Mouse (Mus musculus): ENCODE data around the gene Zfp90. TPM values are rescaled to one million over a fixed set of nuclear protein-coding genes. Genes with fewer than 3 reads are reported as not detected.

Zfp90 gene
- polyA plus RNA-seq, 1 experiment from 2014 or later, result 19.5 TPM

DNA sequence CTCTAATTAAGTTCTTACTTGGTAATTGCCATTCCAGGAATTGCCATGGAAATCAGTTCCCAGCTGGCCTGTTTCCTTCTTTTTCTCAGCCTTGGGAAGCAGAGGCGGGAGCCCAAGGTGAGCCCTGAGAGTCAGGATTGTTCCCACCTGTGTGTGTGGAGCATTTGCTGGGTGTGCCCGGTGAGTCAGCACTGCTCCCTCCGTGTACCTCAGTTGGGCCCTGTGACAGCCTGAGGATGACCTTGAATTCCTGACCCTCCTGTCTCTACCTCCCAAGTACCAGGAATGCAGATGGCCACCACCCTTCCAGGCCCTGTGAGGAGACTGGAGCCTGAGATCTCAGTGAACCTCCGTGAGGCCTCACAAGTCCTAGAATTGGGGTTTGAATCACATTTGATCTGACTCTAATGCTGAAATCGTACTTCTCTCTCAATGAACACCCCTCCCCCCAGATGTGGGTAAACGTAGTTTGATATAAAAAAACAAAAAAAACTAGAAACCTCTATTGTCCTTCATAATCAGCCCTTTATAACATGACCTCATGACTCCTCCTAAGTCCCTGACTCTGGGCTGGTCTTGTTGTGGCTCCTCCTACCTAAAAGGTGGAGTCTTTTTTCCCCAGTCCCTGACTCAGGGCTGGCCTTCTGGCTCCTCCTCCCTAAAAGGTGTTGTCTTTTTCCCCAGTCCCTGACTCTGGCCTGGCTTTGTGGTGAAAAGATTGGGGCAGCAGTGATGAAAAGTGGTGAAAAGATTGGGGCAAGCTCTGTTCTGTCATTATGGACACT lies 36.4 kb downstream of the Zfp90 start:
- no peak overlapping the region for H3K9ac ChIP-seq (ENCODE audit: low read depth, low read length)
- 79% methylated on average over 6 of the region's 6 CpGs for WGBS
- no peaks in the 10 kb centered on the region for H3K27me3 ChIP-seq (ENCODE audit: control insufficient read depth, insufficient read depth, low read length)
- no peak overlapping the region for H3K4me2 ChIP-seq (replicated peaks; ENCODE audit: low read depth, low read length)
- no peaks in the 10 kb centered on the region for H3K4me1 ChIP-seq (ENCODE audit: control insufficient read depth, insufficient read depth, low read length)
- no peaks in the 10 kb centered on the region for H3K9me3 ChIP-seq (ENCODE audit: control insufficient read depth, low read length)
- no peak for ATAC-seq (ENCODE audit: low FRiP score, low TSS enrichment)
- no peak overlapping the region for H3K4me3 ChIP-seq (ENCODE audit: low read length)
- H3K27ac ChIP-seq (ENCODE audit: low read depth, low read length), result no peak overlapping the region
- no peaks in the 10 kb centered on the region for H3K36me3 ChIP-seq (ENCODE audit: control insufficient read depth, insufficient read depth, low read length)

DNA sequence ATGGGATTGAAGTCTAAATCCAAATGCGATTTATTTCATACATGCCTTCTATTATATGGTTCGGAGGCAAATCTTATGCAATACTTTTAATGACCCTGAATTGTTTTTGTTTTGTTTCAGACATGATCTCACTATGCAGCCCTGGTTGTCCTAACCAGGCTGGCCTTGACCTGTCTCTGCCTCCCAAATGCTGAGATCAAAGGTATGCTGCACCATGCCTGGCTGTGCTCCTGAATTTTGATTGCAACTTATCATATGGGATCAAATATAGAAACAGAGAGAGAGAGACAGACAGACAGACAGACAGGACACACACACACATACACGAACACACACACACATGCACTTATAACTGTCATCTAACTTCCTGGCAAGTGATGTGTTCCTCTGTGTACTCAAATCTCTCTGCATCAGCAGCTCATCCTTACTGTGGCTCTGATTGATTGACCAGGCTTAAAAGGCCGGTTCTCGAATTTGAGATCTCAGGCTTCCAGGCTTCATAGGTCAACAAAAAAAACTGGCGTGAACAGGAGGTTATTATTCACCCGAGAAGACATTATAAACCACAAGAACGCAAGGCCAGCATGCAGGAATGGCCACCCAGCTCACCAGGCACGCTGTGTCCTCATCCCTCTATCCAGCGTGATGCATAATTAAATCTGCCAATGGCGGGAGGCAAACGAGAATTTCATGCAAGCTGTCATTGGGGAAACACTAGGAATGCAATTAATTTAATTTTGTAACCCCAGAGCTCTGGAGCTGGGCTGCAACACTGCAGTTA lies 37.8 kb downstream of the Zfp90 start:
- Histone ChIP-seq H3K27ac (ENCODE audit: low read depth, low read length) (no peak overlapping the region), H3K4me1 (ENCODE audit: control insufficient read depth, insufficient read depth, low read length) (no peaks in the 10 kb centered on the region), H3K4me3 (ENCODE audit: low read length) (no peak overlapping the region), H3K9me3 (ENCODE audit: control insufficient read depth, low read length) (no peaks in the 10 kb centered on the region), H3K27me3 (ENCODE audit: control insufficient read depth, insufficient read depth, low read length) (no peaks in the 10 kb centered on the region), H3K36me3 (ENCODE audit: control insufficient read depth, insufficient read depth, low read length) (no peaks in the 10 kb centered on the region), H3K9ac (ENCODE audit: low read depth, low read length) (no peak overlapping the region), H3K4me2 (replicated peaks; ENCODE audit: low read depth, low read length) (no peak overlapping the region)
- no peak for ATAC-seq (ENCODE audit: low FRiP score, low TSS enrichment)
- 50% methylated on average over 12 of the region's 12 CpGs for WGBS

DNA sequence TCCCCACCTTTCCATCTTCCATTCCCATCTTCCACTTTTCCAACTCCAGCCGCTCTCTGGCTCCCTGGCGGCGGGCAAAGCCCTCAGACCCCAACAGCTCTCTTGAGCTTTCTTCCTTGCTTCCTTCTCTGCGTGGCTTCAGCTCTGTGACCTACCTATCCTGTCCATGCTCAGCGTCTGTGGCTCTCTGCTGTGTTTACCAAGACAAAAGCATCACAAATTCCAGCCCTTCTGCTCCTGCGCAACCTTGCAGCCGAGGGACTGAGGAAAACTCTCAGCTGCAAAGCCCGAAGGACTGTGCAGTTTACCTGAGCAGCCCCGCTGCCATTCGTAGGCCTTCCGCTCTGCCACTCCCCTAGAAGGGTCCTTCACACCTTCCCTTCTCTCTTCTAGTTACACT lies 38.9 kb downstream of the Zfp90 start:
- Histone ChIP-seq H3K27me3 (ENCODE audit: control insufficient read depth, insufficient read depth, low read length) (no peaks in the 10 kb centered on the region), H3K27ac (ENCODE audit: low read depth, low read length) (no peak overlapping the region), H3K4me2 (replicated peaks; ENCODE audit: low read depth, low read length) (no peak overlapping the region), H3K4me1 (ENCODE audit: control insufficient read depth, insufficient read depth, low read length) (no peaks in the 10 kb centered on the region), H3K36me3 (ENCODE audit: control insufficient read depth, insufficient read depth, low read length) (no peaks in the 10 kb centered on the region), H3K4me3 (ENCODE audit: low read length) (no peak overlapping the region), H3K9me3 (ENCODE audit: control insufficient read depth, low read length) (no peaks in the 10 kb centered on the region), H3K9ac (ENCODE audit: low read depth, low read length) (no peak overlapping the region)
- WGBS, result 80% methylated on average over 11 of the region's 11 CpGs
- no peak for ATAC-seq (ENCODE audit: low FRiP score, low TSS enrichment)

DNA sequence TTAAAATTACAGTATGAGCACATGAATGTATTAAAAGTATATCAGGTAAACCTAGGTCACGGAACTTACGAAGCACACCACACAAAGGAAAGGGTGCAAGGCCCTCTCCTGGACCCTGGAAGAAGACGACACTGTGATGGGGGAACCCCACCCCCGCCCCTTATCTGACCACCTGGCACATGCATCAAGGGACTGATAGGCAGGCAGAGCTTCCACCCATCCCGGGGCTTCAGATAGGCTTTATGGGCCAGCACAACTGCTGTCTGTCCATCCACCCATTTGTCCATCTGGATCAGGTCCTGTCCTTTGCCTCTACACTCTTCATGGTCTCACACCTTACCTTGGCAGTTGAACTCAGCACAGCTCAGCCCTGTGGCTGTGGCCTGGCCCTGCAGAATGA lies 47.0 kb downstream of the Zfp90 start:
- Histone ChIP-seq H3K9me3 (ENCODE audit: control insufficient read depth, low read length) (no peaks in the 10 kb centered on the region), H3K27ac (ENCODE audit: low read depth, low read length) (no peak overlapping the region), H3K4me2 (replicated peaks; ENCODE audit: low read depth, low read length) (no peak overlapping the region), H3K36me3 (ENCODE audit: control insufficient read depth, insufficient read depth, low read length) (no peaks in the 10 kb centered on the region), H3K4me1 (ENCODE audit: control insufficient read depth, insufficient read depth, low read length) (0 out of 2 replicates have a peak, but pooled peaks cover 4% of the 10 kb centered on the region), H3K27me3 (ENCODE audit: control insufficient read depth, insufficient read depth, low read length) (no peaks in the 10 kb centered on the region), H3K9ac (ENCODE audit: low read depth, low read length) (no peak overlapping the region), H3K4me3 (ENCODE audit: low read length) (no peak overlapping the region)
- 72% methylated on average over 5 of the region's 5 CpGs for WGBS
- ATAC-seq (ENCODE audit: low FRiP score, low TSS enrichment), result no peak

DNA sequence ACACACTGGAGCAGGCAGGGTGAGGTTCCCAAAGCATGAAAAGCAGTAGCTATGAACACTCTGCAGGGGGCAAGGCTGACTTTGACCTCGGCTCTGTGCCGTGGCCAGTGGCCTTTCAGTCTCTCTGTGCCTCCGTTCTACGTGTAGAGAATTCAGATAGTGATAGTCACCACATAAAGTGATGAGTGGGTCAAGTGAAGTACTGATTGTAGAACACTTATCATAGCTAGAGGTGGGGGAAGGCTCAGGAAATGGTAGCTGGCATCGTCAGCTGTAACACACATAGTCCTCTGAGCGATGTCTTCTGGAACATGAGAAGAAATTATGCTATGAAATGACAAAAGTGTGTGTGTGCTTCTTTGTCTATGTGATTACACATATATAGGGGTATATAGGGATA lies 48.7 kb downstream of the Zfp90 start:
- H3K4me2 ChIP-seq (replicated peaks; ENCODE audit: low read depth, low read length), result no peak overlapping the region
- H3K4me3 ChIP-seq (ENCODE audit: low read length), result no peak overlapping the region
- no peaks in the 10 kb centered on the region for H3K27me3 ChIP-seq (ENCODE audit: control insufficient read depth, insufficient read depth, low read length)
- H3K9ac ChIP-seq (ENCODE audit: low read depth, low read length), result no peak overlapping the region
- ATAC-seq (ENCODE audit: low FRiP score, low TSS enrichment), result no peak
- no peaks in the 10 kb centered on the region for H3K9me3 ChIP-seq (ENCODE audit: control insufficient read depth, low read length)
- no peaks in the 10 kb centered on the region for H3K36me3 ChIP-seq (ENCODE audit: control insufficient read depth, insufficient read depth, low read length)
- no peak overlapping the region for H3K27ac ChIP-seq (ENCODE audit: low read depth, low read length)
- WGBS, result 90% methylated on average over 6 of the region's 6 CpGs
- 0 out of 2 replicates have a peak, but pooled peaks cover 4% of the 10 kb centered on the region for H3K4me1 ChIP-seq (ENCODE audit: control insufficient read depth, insufficient read depth, low read length)

DNA sequence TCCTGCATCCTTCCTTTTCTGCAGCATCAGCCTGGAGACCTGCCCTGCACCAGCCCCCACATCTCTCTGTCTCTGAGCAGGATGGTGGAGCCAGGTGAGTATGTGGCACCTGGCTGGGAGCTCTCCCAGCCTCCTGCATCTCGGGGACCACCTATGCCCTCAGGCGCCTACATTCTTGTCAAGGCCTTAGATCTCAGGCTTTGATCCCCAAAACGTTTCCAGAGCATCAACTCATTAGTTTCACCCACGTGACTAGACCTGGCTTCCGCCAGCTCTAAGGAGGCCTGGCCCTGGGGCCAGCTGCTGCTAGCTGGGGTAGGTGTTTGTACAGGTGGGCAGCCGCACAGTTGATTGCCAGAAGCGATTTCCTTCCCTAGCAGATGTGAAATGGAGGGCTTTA lies 54.4 kb downstream of the Zfp90 start:
- peak; percentile 69; the same call in 1 of the 2 replicates for ATAC-seq (ENCODE audit: low FRiP score, low TSS enrichment)
- no peaks in the 10 kb centered on the region for H3K4me1 ChIP-seq (ENCODE audit: control insufficient read depth, insufficient read depth, low read length)
- no peak overlapping the region for H3K9ac ChIP-seq (ENCODE audit: low read depth, low read length)
- 45% methylated on average over 7 of the region's 7 CpGs for WGBS
- no peak overlapping the region for H3K27ac ChIP-seq (ENCODE audit: low read depth, low read length)
- no peaks in the 10 kb centered on the region for H3K27me3 ChIP-seq (ENCODE audit: control insufficient read depth, insufficient read depth, low read length)
- H3K4me3 ChIP-seq (ENCODE audit: low read length), result no peak overlapping the region
- H3K36me3 ChIP-seq (ENCODE audit: control insufficient read depth, insufficient read depth, low read length), result no peaks in the 10 kb centered on the region
- no peak overlapping the region for H3K4me2 ChIP-seq (replicated peaks; ENCODE audit: low read depth, low read length)
- no peaks in the 10 kb centered on the region for H3K9me3 ChIP-seq (ENCODE audit: control insufficient read depth, low read length)

DNA sequence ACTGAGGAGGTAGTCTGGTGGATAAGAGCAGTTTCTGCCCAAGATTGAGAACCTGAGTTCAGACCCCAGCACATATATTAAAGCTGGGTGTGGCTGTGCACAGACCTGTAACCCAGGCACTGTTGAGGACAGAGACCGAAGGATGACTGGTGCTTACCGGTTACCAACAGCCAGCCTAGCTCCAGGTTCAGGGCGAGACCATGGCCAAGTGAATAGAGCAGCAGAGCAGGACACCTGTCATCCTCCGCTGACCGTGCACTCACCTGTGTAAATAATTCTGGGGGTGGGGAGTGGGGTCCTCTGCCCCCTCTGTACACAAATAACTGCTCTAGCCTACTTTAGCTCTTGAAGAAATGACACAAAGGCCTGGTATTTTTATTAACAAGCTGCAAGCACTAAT lies 58.9 kb downstream of the Zfp90 start:
- 72% methylated on average over 5 of the region's 5 CpGs for WGBS

More for the DNA sequence above, 58.9 kb downstream of the Zfp90 start:
- Histone ChIP-seq H3K27ac (ENCODE audit: low read depth, low read length) (no peak overlapping the region), H3K4me1 (ENCODE audit: control insufficient read depth, insufficient read depth, low read length) (no peaks in the 10 kb centered on the region), H3K4me2 (replicated peaks; ENCODE audit: low read depth, low read length) (no peak overlapping the region), H3K4me3 (ENCODE audit: low read length) (no peak overlapping the region), H3K9me3 (ENCODE audit: control insufficient read depth, low read length) (0 out of 2 replicates have a peak, but pooled peaks cover 5% of the 10 kb centered on the region), H3K27me3 (ENCODE audit: control insufficient read depth, insufficient read depth, low read length) (no peaks in the 10 kb centered on the region), H3K9ac (ENCODE audit: low read depth, low read length) (no peak overlapping the region), H3K36me3 (ENCODE audit: control insufficient read depth, insufficient read depth, low read length) (no peaks in the 10 kb centered on the region)
- ATAC-seq (ENCODE audit: low FRiP score, low TSS enrichment), result no peak

Measured in kidney, embryonic 14.5 days (tissue).